Mouse (Mus musculus) stomach, postnatal 0 days (tissue): Measurements from ENCODE around the gene Cd80.
A peak's percentile ranks its signal among the peaks of the same experiment; 100 is the strongest.

Experiments
- CTCF ChIP-seq: IDR thresholded peaks from 2 replicates; pipeline ENCODE4 v1.5.1; 2016; ENCODE audit warnings: antibody characterized with exemption, low read depth, mild to moderate bottlenecking, moderate library complexity
- EP300 ChIP-seq: optimal IDR thresholded peaks from 2 replicates; pipeline ENCODE3; 2016; ENCODE audit warnings: antibody characterized with exemption

GRCm38 (mm10) chr16:38522129-38523084, 67.0 kb downstream of the Cd80 start, which contains the start of gene Timmdc1:
- TF ChIP-seq CTCF (peak; percentile 43), EP300 (peak; percentile 58)
